Mouse (Mus musculus) liver, embryonic 15.5 days (tissue): Measurements from ENCODE around the gene Rabep1. TPM values are rescaled to one million over a fixed set of nuclear protein-coding genes. Genes with fewer than 3 reads are reported as not detected.
A peak's percentile ranks its signal among the peaks of the same experiment; 100 is the strongest.

Experiments
- ATAC-seq: fragments of 200-750 bp; cut with Nextera tagmentation; 2 replicates; pipeline ENCODE4 v1.8.0; 2017; ENCODE audit warnings: moderate number of reproducible peaks, mild to moderate bottlenecking, moderate library complexity; ENCODE audit not compliant: insufficient read depth
- H3K27ac ChIP-seq: fragments of 300-500 bp; sonication (generic); replicated peaks from 2 replicates; pipeline ENCODE4 v1.5.1; 2015; ENCODE audit warnings: mild to moderate bottlenecking, inconsistent platforms
- H3K27me3 ChIP-seq: fragments of 300-500 bp; sonication (generic); 2 replicates; pipeline ENCODE4 v1.6.1; 2015; ENCODE audit warnings: mild to moderate bottlenecking, inconsistent platforms
- H3K36me3 ChIP-seq: fragments of 300-500 bp; sonication (generic); replicated peaks from 2 replicates; pipeline ENCODE4 v1.6.1; 2015; ENCODE audit warnings: moderate library complexity, mild to moderate bottlenecking, inconsistent platforms
- H3K4me1 ChIP-seq: fragments of 300-500 bp; sonication (generic); replicated peaks from 2 replicates; pipeline ENCODE4 v1.6.1; 2015; ENCODE audit warnings: inconsistent platforms
- H3K4me2 ChIP-seq: fragments of 300-500 bp; sonication (generic); 2 replicates; pipeline ENCODE4 v1.6.1; 2015; ENCODE audit warnings: moderate library complexity, mild to moderate bottlenecking, inconsistent platforms
- H3K4me3 ChIP-seq: fragments of 300-500 bp; sonication (generic); replicated peaks from 2 replicates; pipeline ENCODE4 v1.5.1; 2015; ENCODE audit warnings: mild to moderate bottlenecking, inconsistent platforms
- H3K9ac ChIP-seq: fragments of 300-500 bp; sonication (generic); 2 replicates; pipeline ENCODE4 v1.6.1; 2015; ENCODE audit warnings: moderate library complexity, mild to moderate bottlenecking, inconsistent platforms
- H3K9me3 ChIP-seq: fragments of 300-500 bp; sonication (generic); replicated peaks from 2 replicates; pipeline ENCODE4 v1.6.1; 2016; ENCODE audit warnings: inconsistent platforms
- whole genome bisulfite sequencing: fragments of 180-500 bp; shearing (Covaris S2); methylation state at CpG from one replicate; pipeline ENCODE4 v1.1.7; 2015; ENCODE audit warnings: mixed read lengths; ENCODE audit not compliant: insufficient replicate concordance; 5-methylcytosine and 5-hydroxymethylcytosine counted together
- polyA plus RNA-seq: library from polyadenylated mRNA; unstranded; fragments of >200 nt; fragmentation: Nextera tagmentation; extraction: Ambion mirVana; gene quantifications from 2 replicates; pipeline ENCODE4 v1.2.1, GENCODE M21; 2015

The Rabep1 gene
- polyA plus RNA-seq = 13.0 and 13.1 TPM in 2 replicates

DNA sequence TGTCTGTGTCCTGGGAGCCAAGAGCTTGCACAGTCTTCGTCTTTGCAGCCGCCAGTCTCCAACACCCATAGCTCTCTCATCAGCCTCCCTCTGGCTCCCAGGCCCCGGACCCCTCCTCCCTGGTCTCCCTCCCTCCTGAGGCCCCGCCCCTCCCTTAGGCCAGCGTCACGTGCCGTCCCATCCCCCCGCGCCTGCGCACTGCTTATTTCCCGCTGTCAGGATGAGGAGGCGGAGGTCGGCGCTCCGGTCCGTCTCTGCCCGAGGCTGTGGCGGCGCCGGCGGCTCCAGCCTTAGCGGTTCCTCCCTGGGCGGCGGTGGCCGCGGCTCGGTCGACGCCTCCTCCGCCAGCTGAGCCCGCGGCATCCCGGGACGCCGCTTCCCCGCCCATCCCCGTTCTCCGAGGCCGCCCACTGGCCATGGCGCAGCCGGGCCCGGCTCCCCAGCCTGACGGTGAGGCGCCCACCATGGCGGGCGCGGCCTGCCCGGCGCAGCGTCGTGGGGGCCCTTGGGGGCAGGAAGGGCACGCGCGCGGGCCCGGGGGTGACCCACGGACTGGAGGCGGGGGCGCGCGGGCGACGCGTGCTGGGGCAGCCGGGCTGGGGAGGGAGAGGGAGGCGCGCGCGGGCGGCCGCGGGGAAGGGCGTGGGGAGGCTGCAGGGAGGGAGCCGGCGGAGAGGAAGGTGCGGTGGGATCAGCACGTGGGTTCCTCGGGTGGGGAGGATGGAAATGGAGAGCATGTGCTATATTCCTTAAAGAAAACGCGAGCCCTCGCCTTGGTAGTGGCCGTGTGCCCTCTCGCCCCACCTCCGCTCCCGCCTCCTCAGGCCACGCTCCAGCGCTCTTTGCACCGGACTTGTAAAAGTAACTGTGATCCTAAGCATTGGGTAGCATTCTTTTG is at the start of gene Rabep1:
Rabep1 (plus strand) TSS at position 220 of the 898 bp plus-strand sequence.
- Histone ChIP-seq H3K27me3 (no peaks in the 10 kb centered on the region), H3K9ac (peak within 1 kb of the TSS; percentile 88), H3K4me3 (peak within 1 kb of the TSS; percentile 85), H3K36me3 (no peaks in the 10 kb centered on the region), H3K4me1 (peaks cover 37% of the 10 kb centered on the region), H3K27ac (peak within 1 kb of the TSS; percentile 80), H3K4me2 (peak within 1 kb of the TSS; percentile 94), H3K9me3 (no peaks in the 10 kb centered on the region)
- ATAC-seq = peak; percentile 86
- under 1% methylated on average over 87 of the region's 88 CpGs for WGBS

DNA sequence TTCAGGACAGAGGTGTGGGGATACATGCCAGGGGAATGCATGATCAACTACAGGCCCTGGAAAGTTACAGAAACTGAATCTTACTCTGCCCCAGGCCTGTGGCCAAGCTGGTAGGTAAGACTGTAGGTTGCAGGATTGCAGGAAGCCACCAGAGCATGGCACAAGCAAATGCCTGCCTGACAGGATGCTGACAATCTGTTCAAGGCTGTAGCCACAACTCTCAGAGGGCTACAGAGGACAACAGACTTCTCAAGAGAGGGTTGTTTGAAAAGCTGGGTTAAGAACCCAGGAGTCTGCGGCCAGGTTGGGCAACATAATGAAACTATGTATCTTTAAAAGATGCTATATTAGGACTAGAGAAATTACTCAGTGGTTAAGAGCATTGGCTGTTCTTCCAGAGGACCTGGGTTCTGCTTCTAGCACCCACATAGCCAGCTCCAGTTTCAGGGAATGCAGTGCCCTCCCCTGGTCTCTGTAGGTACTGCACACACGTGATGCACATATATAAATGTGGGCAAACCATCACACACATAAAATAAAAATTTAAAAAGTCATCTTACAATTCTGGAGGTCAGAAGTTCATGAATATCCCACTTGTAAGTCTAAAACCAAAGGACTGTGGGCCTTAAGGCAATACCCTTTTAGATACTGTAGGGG is 42.2 kb upstream of the Rabep1 start:
- Histone ChIP-seq H3K4me3 (no peak overlapping the region), H3K27ac (no peak overlapping the region), H3K4me2 (no peak overlapping the region), H3K36me3 (no peaks in the 10 kb centered on the region), H3K9ac (no peak overlapping the region), H3K4me1 (0 out of 2 replicates have a peak, but pooled peaks cover 4% of the 10 kb centered on the region), H3K27me3 (peaks cover 12% of the 10 kb centered on the region), H3K9me3 (no peaks in the 10 kb centered on the region)
- 63% methylated on average over 2 of the region's 2 CpGs for WGBS
- no peak for ATAC-seq

DNA sequence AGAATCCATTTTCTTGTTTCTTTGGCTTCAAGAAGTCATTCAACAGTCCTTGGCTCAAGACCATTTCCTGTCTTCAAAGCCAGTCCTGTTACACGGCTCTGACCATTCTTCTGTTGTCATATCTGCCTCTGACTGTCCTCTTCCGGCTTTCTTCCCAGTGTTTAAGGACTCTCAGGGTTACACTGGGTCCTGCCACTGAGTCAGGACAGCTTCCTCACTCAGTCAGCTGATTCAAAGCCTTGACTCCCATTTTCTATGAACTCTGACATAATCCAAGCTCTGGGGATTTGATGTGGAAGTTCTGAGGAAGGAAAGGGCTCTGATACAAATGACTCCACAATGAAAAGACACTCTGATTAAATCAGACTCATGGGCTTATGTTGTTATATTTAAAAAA is 41.7 kb upstream of the Rabep1 start:
- 38% methylated on average over 2 of the region's 2 CpGs for WGBS
- Histone ChIP-seq H3K9me3 (no peaks in the 10 kb centered on the region), H3K27ac (no peak overlapping the region), H3K4me3 (no peak overlapping the region), H3K4me1 (0 out of 2 replicates have a peak, but pooled peaks cover 4% of the 10 kb centered on the region), H3K36me3 (no peaks in the 10 kb centered on the region), H3K27me3 (peaks cover 12% of the 10 kb centered on the region), H3K4me2 (no peak overlapping the region), H3K9ac (no peak overlapping the region)
- ATAC-seq = no peak

DNA sequence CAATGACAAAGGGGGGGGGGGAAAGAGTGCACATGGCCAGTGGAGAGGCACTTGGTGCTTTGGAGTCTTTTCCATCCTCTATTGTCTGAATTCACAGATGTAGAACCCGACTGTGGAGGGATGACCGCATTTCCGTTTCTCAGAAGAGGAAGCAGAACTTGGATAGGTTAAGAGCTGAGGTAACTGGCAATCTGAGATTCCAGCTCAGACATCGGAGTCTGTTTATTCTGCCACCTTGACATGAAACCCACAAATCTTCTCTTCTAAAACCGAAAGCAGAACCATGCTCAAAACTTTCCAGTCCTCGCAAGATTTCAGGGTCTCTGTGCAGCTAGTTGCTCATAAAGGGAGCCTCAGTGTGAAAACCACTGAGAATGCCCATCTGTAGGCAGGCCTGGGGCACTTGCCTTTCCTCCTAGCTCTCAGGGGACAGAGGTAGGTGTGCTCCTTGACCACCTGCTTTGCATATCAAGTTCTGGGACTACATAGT is 40.8 kb upstream of the Rabep1 start:
- H3K36me3 ChIP-seq = no peaks in the 10 kb centered on the region
- no peak overlapping the region for H3K9ac ChIP-seq
- peaks cover 12% of the 10 kb centered on the region for H3K27me3 ChIP-seq
- no peaks in the 10 kb centered on the region for H3K9me3 ChIP-seq
- 18% methylated on average over 6 of the region's 6 CpGs for WGBS
- ATAC-seq = no peak
- H3K4me2 ChIP-seq = no peak overlapping the region
- H3K4me3 ChIP-seq = no peak overlapping the region
- 0 out of 2 replicates have a peak, but pooled peaks cover 4% of the 10 kb centered on the region for H3K4me1 ChIP-seq
- no peak overlapping the region for H3K27ac ChIP-seq

DNA sequence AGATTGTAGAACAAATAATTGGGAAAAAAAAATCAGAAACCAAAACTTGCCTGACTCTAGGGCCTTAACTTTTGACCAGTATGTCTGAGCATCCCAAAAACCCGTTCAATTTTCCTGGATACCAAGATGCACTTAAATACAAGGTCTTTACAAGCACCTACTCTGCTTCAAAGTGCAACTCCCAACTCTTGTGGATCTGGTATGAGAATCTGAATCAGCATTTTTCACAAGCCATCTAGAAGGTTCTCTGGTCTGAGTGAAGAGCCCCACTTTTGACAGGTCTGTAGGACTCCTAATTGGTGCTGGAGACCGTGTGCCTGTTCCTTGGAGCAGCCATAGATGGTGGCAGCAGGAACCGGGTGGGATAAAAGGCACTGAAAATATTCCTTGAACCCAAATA is 40.2 kb upstream of the Rabep1 start:
- Histone ChIP-seq H3K27ac (no peak overlapping the region), H3K36me3 (no peaks in the 10 kb centered on the region), H3K27me3 (peaks cover 12% of the 10 kb centered on the region), H3K4me2 (no peak overlapping the region), H3K9me3 (no peaks in the 10 kb centered on the region), H3K9ac (no peak overlapping the region), H3K4me1 (0 out of 2 replicates have a peak, but pooled peaks cover 4% of the 10 kb centered on the region), H3K4me3 (no peak overlapping the region)
- no peak for ATAC-seq
- 44% methylated on average over 3 of the region's 3 CpGs for WGBS

DNA sequence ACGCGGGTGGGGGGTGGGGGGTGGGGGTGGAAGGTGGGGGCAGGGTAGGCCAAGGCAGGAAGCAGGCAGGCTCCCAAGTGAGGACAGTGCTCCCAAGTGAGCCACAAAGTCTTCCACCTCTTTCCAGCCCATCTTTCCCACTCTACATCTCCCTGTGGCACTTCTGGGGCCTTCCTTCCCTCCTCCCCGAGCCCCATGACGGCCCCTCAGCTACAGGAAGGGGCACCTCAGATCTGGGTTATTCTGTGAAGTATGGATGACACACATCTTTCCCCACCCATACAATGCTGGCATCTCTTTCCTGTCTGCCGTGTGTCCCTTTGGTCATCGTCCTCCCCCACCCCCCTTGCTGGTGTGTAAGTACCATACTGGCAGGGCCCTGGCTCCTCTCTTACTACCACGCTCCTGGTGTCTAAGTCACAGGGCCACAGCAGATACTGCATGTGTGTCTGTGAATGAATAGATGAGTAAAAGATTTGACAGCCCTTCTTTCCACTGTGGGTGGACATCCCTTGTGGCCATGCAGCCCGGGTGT is 38.9 kb upstream of the Rabep1 start:
- H3K4me2 ChIP-seq = no peak overlapping the region
- H3K9ac ChIP-seq = no peak overlapping the region
- no peaks in the 10 kb centered on the region for H3K36me3 ChIP-seq
- H3K27ac ChIP-seq = 0 out of 2 replicates have a peak overlapping the region, but pooled peaks have one; percentile 33
- WGBS = 38% methylated on average over 8 of the region's 8 CpGs
- H3K9me3 ChIP-seq = no peaks in the 10 kb centered on the region
- no peak for ATAC-seq
- H3K4me3 ChIP-seq = no peak overlapping the region
- H3K4me1 ChIP-seq = 0 out of 2 replicates have a peak, but pooled peaks cover 4% of the 10 kb centered on the region
- peaks cover 12% of the 10 kb centered on the region for H3K27me3 ChIP-seq

DNA sequence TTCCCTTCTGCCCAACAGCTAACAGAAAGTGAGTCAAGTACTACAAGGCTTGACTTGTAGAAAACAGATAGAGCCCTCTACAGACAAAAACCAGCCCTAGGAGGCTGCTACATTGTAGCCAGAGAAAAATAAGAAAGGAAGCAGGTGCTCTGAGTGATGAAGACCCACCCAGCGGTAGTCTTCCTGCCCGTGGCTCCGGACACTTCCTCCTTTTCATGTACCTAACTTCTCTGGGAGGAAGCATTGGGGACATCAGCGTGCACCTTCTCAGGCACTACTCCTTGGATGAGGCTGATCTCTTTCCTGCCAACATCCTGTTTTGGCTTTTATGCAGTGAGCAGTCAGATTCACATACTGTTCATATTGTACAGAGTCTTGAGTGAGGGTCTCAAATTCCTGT is 37.9 kb upstream of the Rabep1 start:
- Histone ChIP-seq H3K4me2 (no peak overlapping the region), H3K36me3 (no peaks in the 10 kb centered on the region), H3K27me3 (peaks cover 12% of the 10 kb centered on the region), H3K4me1 (0 out of 2 replicates have a peak, but pooled peaks cover 4% of the 10 kb centered on the region), H3K27ac (no peak overlapping the region), H3K9ac (no peak overlapping the region), H3K4me3 (no peak overlapping the region), H3K9me3 (no peaks in the 10 kb centered on the region)
- no peak for ATAC-seq
- WGBS = 15% methylated on average over 4 of the region's 4 CpGs

DNA sequence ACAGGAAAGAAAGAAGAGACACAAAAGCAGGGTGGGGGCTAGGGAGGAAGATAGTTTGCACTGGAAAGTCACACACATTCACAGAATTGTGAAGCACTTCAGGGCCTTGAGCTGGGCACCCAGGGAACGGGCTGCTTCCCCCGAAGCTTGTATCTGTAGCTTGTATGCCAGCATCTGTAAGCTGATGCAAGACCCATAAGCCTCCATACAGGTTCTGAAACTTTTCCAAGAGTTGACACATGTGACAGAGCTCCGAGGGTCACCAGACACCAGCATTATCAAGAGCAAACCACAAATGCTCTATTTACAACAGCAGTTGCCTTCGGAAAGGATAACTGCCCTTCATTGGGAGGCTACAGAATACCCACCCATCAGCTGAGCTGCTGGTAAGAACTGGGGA is 36.9 kb upstream of the Rabep1 start:
- Histone ChIP-seq H3K9me3 (no peaks in the 10 kb centered on the region), H3K9ac (no peak overlapping the region), H3K36me3 (no peaks in the 10 kb centered on the region), H3K27me3 (peaks cover 12% of the 10 kb centered on the region), H3K4me3 (no peak overlapping the region), H3K4me1 (0 out of 2 replicates have a peak, but pooled peaks cover 4% of the 10 kb centered on the region), H3K27ac (no peak overlapping the region), H3K4me2 (no peak overlapping the region)
- 33% methylated on average over 4 of the region's 4 CpGs for WGBS
- ATAC-seq = no peak

DNA sequence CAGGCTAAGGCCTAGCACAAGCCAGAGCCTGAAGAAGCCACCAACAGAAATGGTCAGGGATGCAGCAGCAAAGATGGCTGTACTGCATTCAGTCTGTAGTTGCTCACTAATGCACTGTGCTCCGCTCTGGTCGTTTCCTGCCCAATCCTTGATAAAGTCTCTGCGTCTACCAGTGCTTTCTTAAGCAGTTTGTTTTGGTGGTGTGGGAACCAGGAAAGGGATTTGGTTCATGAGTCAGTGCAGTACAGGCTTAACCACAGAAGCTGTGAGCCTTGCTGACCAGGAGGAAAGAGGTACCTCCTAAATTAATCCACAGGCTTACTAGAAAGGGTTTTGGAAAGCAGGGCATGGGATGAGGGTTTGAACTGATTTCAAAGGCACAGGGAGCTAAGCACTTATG is 36.5 kb upstream of the Rabep1 start:
- 33% methylated on average over 3 of the region's 3 CpGs for WGBS
- Histone ChIP-seq H3K36me3 (no peaks in the 10 kb centered on the region), H3K27ac (no peak overlapping the region), H3K9me3 (no peaks in the 10 kb centered on the region), H3K27me3 (peaks cover 12% of the 10 kb centered on the region), H3K4me3 (no peak overlapping the region), H3K9ac (no peak overlapping the region), H3K4me2 (no peak overlapping the region), H3K4me1 (0 out of 2 replicates have a peak, but pooled peaks cover 4% of the 10 kb centered on the region)
- ATAC-seq = no peak

DNA sequence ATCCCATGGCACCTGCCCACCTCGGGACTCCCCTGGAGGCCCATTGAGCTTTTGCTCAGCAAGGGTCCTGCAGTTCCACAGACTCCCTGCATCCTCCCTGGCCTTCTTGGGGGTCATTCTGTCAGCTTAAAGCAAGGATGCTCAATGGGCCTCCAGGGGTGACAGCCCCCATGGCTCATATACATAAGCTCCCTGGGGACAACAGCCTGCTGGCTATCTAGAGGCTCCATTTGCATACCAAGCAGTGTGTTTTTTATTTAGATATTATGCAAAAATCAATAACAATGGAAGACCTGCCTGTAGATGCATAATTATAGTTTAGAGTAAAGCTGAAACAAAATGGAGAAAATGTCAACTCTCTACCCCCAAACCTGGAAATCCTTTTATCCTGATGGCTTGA is 35.6 kb upstream of the Rabep1 start:
- Histone ChIP-seq H3K27me3 (peaks cover 12% of the 10 kb centered on the region), H3K27ac (no peak overlapping the region), H3K4me1 (0 out of 2 replicates have a peak, but pooled peaks cover 4% of the 10 kb centered on the region), H3K4me2 (no peak overlapping the region), H3K9ac (no peak overlapping the region), H3K9me3 (no peaks in the 10 kb centered on the region), H3K36me3 (no peaks in the 10 kb centered on the region), H3K4me3 (no peak overlapping the region)
- ATAC-seq = no peak
- 32% methylated on average over 1 of the region's 1 CpGs for WGBS

DNA sequence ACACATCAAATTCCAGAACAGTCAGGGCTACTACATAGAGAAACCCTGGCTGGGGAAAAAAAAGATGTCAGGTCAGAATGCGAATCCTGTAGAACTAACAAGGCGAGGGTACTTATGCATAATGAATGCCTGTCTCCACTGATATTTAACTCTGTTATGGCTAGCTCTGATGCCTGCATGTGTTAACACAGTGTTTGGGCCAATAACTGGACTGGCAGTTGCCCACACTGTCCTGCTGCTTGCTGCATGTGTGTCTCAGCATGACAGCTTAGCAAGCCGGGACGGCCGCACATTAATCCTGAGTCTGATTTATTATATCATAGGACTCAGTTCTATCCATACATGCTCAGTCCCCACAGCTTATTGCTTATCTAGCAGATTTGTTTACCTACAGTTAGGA is 33.5 kb upstream of the Rabep1 start:
- Histone ChIP-seq H3K9me3 (no peaks in the 10 kb centered on the region), H3K9ac (no peak overlapping the region), H3K4me2 (no peak overlapping the region), H3K36me3 (no peaks in the 10 kb centered on the region), H3K4me1 (no peaks in the 10 kb centered on the region), H3K27ac (no peak overlapping the region), H3K4me3 (no peak overlapping the region), H3K27me3 (no peaks in the 10 kb centered on the region)
- ATAC-seq = no peak
- 78% methylated on average over 5 of the region's 5 CpGs for WGBS
